Mouse (Mus musculus) megakaryocyte, embryonic 14.5 days (primary cell): ENCODE results near the gene Vmn1r123. TPM values are rescaled to one million over a fixed set of nuclear protein-coding genes. Genes with fewer than 3 reads are reported as not detected.
"Not testable (repeated sequence)": the region's sequence is repeated elsewhere in the genome, so short reads cannot be mapped to it uniquely, and the experiment has no call there.

Experiments used
- H3K27me3 ChIP-seq: replicated peaks from 2 replicates; pipeline ENCODE3; 2012; ENCODE audit warnings: inconsistent platforms
- H3K36me3 ChIP-seq: replicated peaks from 2 replicates; pipeline ENCODE3; 2012; ENCODE audit warnings: low read length, inconsistent platforms, mixed read lengths
- H3K4me1 ChIP-seq: 2 replicates; pipeline ENCODE4 v1.6.1; 2012; ENCODE audit warnings: inconsistent platforms
- H3K4me3 ChIP-seq: replicated peaks from 2 replicates; pipeline ENCODE3; 2012; ENCODE audit warnings: moderate library complexity, mild to moderate bottlenecking, inconsistent platforms
- H3K9me3 ChIP-seq: 2 replicates; pipeline ENCODE4 v1.6.1; 2012; ENCODE audit warnings: inconsistent platforms
- polyA plus RNA-seq: library from polyadenylated mRNA; stranded (reverse); fragments of >175 nt; gene quantifications from 2 replicates; pipeline ENCODE4 v1.2.3, GENCODE M21; 2012; ENCODE audit warnings: low replicate concordance; ENCODE audit not compliant: insufficient read depth

The Vmn1r123 gene
- not detected in 2 replicates for polyA plus RNA-seq

- H3K36me3 ChIP-seq, H3K4me3 ChIP-seq, H3K27me3 ChIP-seq, H3K4me1 ChIP-seq, H3K9me3 ChIP-seq: not testable (repeated sequence)
Observed at GRCm38 (mm10) chr7:21161885-21162284, at the start of gene Vmn1r123. Gene Vmn1r123, plus strand, starts transcription at chr7:21162185.

DNA sequence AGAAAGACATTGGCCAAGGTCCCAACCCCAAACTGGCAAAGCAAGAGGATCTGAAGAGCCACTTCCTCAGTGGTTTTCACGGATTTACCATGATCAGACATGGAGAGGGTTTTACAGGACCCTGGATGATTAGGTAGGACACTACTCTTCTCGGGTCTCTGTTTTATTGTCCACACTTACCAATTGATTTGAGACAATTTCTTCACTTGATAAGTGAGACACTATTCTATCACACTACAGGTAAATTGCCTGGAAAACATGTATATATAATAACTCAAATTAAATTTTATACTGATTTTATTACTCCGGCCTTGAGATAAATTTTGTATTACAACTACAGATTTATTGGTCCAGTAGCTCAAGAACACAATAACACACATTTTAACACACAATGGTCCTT lies 28.0 kb upstream of the Vmn1r123 start, which contains the start of gene Vmn1r122:
TSS of gene Vmn1r122 (minus strand) at position 101 of the 400 bp plus-strand sequence.
- H3K4me1 ChIP-seq, H3K4me3 ChIP-seq, H3K27me3 ChIP-seq, H3K9me3 ChIP-seq, H3K36me3 ChIP-seq: not testable (repeated sequence)

- H3K4me3 ChIP-seq, H3K27me3 ChIP-seq, H3K9me3 ChIP-seq, H3K36me3 ChIP-seq, H3K4me1 ChIP-seq: not testable (repeated sequence)
Observed at GRCm38 (mm10) chr7:21190323-21190722, 28.3 kb downstream of the Vmn1r123 start, which contains the start of gene Gm5157. Gene Gm5157, minus strand, starts transcription at chr7:21190423.

Other genes starting within 250 kb of the Vmn1r123 start
- gene Vmn1r118, start 249.8 kb upstream of the Vmn1r123 start, polyA plus RNA-seq, result not detected in 2 replicates
- not detected in 2 replicates for gene Vmn1r119, start 149.7 kb upstream of the Vmn1r123 start, polyA plus RNA-seq
- gene Vmn1r120, start 108.4 kb upstream of the Vmn1r123 start, polyA plus RNA-seq, result not detected in 2 replicates
- not detected in 2 replicates for gene Vmn1r121, start 63.7 kb upstream of the Vmn1r123 start, polyA plus RNA-seq
- gene Vmn1r122, start 28.1 kb upstream of the Vmn1r123 start, polyA plus RNA-seq, result not detected in 2 replicates
- gene Gm5157, start 28.2 kb downstream of the Vmn1r123 start, polyA plus RNA-seq, result not detected in 2 replicates
- gene Vmn1r124, start 98.4 kb downstream of the Vmn1r123 start, polyA plus RNA-seq, result not detected in 2 replicates
- gene Vmn1r125, start 110.0 kb downstream of the Vmn1r123 start, polyA plus RNA-seq, result not detected in 2 replicates
- not detected in 2 replicates for gene Vmn1r126, start 139.3 kb downstream of the Vmn1r123 start, polyA plus RNA-seq
- not detected in 2 replicates for gene Vmn1r127, start 157.7 kb downstream of the Vmn1r123 start, polyA plus RNA-seq
- gene Vmn1r128, start 187.2 kb downstream of the Vmn1r123 start, polyA plus RNA-seq, result not detected in 2 replicates
- gene Vmn1r129, start 199.1 kb downstream of the Vmn1r123 start, polyA plus RNA-seq, result not detected in 2 replicates